Mouse (Mus musculus): ENCODE results near the gene Cisd1. TPM values are rescaled to one million over a fixed set of nuclear protein-coding genes. Genes with fewer than 3 reads are reported as not detected.

Cisd1 gene
- polyA plus RNA-seq, 1 experiment from 2014 or later: 93.7 TPM

DNA sequence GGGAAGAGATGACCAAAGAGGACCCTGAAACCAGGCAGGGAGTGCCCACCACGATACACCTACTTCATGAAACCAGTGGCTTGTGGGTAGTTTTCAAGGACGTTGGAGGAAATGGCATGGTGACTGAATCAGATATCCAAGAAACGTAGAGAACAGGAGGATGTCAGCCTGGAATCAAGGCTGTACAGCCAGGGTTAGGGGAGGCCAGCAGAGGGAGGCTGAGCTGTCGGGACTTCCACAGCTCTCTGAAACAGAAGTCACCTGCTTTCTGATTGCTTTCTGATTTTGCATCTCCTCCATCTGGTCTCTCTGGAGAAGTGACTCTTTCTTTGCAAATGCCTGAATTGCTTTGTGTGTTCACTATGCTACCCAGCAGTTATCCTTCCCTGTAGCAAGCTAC, 53.0 kb downstream of the Cisd1 start:
- peak; percentile 44; the same call in 1 of the 2 replicates for ATAC-seq (ENCODE audit: insufficient read depth)

DNA sequence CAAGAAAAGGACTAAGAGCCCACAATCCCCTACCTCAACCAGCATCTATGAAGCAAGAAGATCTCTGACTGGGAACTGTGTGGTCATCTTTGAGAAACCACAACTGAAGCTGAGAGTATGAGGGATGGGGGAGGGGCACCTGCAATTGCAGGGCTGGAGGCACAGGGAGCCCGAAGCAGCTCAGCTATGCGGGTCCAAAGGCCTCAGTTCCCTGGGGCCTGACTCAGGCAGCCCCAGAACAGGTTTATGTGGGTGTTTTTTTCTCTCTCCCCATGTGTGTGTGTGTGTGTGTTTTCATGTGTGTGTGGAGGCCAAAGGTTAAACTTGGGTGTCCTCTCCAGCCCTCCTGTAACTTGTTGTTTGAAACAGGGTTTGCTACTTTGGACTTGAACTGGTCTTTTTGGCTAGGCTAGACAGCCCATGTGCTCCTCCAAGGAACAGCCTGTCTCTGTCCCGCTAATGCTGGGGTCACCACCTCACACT, 53.5 kb downstream of the Cisd1 start:
- H3K27ac ChIP-seq (ENCODE audit: low read depth): no peak overlapping the region
- DNase-seq (no peak), ATAC-seq (ENCODE audit: insufficient read depth) (no peak)
- no peaks in the 10 kb centered on the region for H3K36me3 ChIP-seq (ENCODE audit: insufficient read depth)
- no peak overlapping the region for H3K9ac ChIP-seq
- WGBS: 27% methylated on average over 3 of the region's 3 CpGs
- H3K4me3 ChIP-seq (ENCODE audit: low read depth, low read length): no peak overlapping the region
- H3K9me3 ChIP-seq (ENCODE audit: low read depth, low read length): no peaks in the 10 kb centered on the region
- no peaks in the 10 kb centered on the region for H3K27me3 ChIP-seq (ENCODE audit: insufficient read depth, low read length)
- H3K4me2 ChIP-seq: no peak overlapping the region
- TF ChIP-seq CTCF (IDR thresholded peaks at IDR 0.05; ENCODE audit: low read depth): no peak
- H3K4me1 ChIP-seq (ENCODE audit: insufficient read depth): no peaks in the 10 kb centered on the region

More for the DNA sequence above, 53.0 kb downstream of the Cisd1 start:
- no peak for TF ChIP-seq CTCF (IDR thresholded peaks at IDR 0.05; ENCODE audit: low read depth)
- Histone ChIP-seq H3K9me3 (ENCODE audit: low read depth, low read length) (no peaks in the 10 kb centered on the region), H3K27me3 (ENCODE audit: insufficient read depth, low read length) (no peaks in the 10 kb centered on the region), H3K4me1 (ENCODE audit: insufficient read depth) (no peaks in the 10 kb centered on the region), H3K4me2 (0 out of 2 replicates have a peak overlapping the region, but pooled peaks have one; percentile 10), H3K36me3 (ENCODE audit: insufficient read depth) (no peaks in the 10 kb centered on the region), H3K9ac (no peak overlapping the region), H3K4me3 (ENCODE audit: low read depth, low read length) (no peak overlapping the region), H3K27ac (ENCODE audit: low read depth) (no peak overlapping the region)
- WGBS: 18% methylated on average over 4 of the region's 4 CpGs
- no peak for DNase-seq

DNA sequence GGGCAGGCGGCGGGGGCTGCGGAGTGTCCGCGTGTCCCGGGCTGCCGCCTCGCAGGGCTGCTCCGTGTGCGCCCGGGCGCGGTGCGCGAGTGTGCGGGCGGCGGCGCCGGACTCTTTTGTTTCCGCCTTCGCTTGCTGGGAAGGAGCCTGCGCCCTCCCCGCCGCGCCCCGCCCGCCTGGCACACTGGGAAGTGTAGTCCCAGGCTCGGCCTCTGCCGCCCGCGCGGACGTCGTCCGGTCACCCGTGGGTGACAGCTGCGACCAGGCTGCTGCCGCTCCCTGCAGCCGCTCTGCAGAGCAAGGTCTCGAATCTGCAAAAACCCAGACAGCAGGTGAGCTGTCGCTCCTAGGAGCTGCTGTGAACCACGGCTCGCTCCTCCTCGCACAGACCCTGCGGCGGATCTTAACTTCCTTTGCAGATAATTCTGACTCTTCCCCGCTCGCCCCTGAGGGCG, 59.6 kb downstream of the Cisd1 start, which contains the start of gene Ube2d1:
Gene Ube2d1, minus strand, starts transcription at position 137 of the 455 bp plus-strand sequence.
- no peaks in the 10 kb centered on the region for H3K9me3 ChIP-seq (ENCODE audit: low read depth, low read length)
- H3K4me3 ChIP-seq (ENCODE audit: low read depth, low read length): peak within 1 kb of the TSS; percentile 93
- ATAC-seq (ENCODE audit: insufficient read depth) (peak; percentile 96), DNase-seq (peak; percentile 90)
- H3K36me3 ChIP-seq (ENCODE audit: insufficient read depth): 0 out of 2 replicates have a peak, but pooled peaks cover 3% of the 10 kb centered on the region
- whole genome bisulfite sequencing: under 1% methylated on average over 46 of the region's 50 CpGs
- TF ChIP-seq CTCF (IDR thresholded peaks at IDR 0.05; ENCODE audit: low read depth): no peak
- peak within 1 kb of the TSS; percentile 75 for H3K4me2 ChIP-seq
- no peaks in the 10 kb centered on the region for H3K27me3 ChIP-seq (ENCODE audit: insufficient read depth, low read length)
- H3K4me1 ChIP-seq (ENCODE audit: insufficient read depth): 0 out of 2 replicates have a peak, but pooled peaks cover 4% of the 10 kb centered on the region
- H3K27ac ChIP-seq (ENCODE audit: low read depth): peak within 1 kb of the TSS; percentile 50; the same call in 1 of the 2 replicates
- peak within 1 kb of the TSS; percentile 91 for H3K9ac ChIP-seq

DNA sequence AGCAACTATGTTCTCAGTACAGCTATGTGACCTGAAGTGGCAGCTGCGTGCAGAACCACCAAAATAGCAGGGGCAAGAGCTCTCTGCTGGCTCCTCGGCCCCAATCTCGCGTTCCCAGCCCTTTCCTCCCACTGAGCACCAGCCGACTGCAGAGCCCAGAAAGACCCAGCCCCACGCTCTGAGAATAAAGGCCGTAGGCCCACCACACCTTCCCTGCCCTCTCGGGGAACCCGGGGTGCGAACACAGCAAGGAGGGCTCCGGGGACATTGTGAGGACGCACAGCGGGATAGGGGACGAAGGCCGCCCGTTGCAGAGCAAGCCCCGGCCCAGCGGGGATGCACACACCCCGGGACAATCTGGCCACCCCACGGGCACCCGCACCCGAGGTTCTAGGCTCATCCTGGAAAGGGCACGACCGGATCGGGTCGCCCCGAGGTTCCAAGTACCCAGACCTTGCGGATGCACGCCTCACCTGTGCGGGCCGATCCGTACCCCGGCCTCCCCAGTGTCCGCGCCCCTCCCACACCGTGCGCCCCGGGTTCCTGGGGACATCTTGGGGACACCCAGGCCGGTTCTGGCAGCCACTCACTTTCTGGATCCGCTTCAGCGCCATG, 60.1 kb downstream of the Cisd1 start:
- H3K36me3 ChIP-seq (ENCODE audit: insufficient read depth): 0 out of 2 replicates have a peak, but pooled peaks cover 3% of the 10 kb centered on the region
- peak overlapping the region; percentile 75 for H3K4me2 ChIP-seq
- peak overlapping the region; percentile 93 for H3K4me3 ChIP-seq (ENCODE audit: low read depth, low read length)
- H3K4me1 ChIP-seq (ENCODE audit: insufficient read depth): 0 out of 2 replicates have a peak, but pooled peaks cover 4% of the 10 kb centered on the region
- ATAC-seq (ENCODE audit: insufficient read depth) (peak; percentile 83), DNase-seq (peak; percentile 57)
- under 1% methylated on average over 41 of the region's 41 CpGs for WGBS
- no peaks in the 10 kb centered on the region for H3K27me3 ChIP-seq (ENCODE audit: insufficient read depth, low read length)
- TF ChIP-seq CTCF (IDR thresholded peaks at IDR 0.05; ENCODE audit: low read depth): no peak
- peak overlapping the region; percentile 50; the same call in 1 of the 2 replicates for H3K27ac ChIP-seq (ENCODE audit: low read depth)
- H3K9ac ChIP-seq: peak overlapping the region; percentile 91
- no peaks in the 10 kb centered on the region for H3K9me3 ChIP-seq (ENCODE audit: low read depth, low read length)

DNA sequence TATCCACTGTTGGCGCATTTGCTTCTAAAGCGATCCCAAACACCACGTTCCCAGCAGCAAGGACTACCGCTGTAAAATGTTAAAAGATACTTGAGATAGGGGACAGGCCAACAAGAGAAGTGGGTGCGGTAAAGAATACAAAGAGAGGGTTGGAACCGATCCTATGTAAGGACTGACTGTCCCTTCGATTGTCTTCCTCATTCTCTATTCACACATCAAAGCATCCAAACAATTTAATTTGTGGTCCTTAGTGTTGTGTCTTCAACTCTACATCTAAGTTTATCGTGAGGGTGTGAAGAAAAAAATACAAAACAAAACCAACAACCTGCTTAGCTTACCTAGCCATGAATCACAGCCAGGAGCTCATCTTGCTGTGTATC, 60.6 kb downstream of the Cisd1 start:
- ATAC-seq (ENCODE audit: insufficient read depth): no peak
- H3K9ac ChIP-seq: peak overlapping the region; percentile 91
- 7% methylated on average over 8 of the region's 8 CpGs for WGBS

More for the DNA sequence above, 60.6 kb downstream of the Cisd1 start:
- H3K36me3 ChIP-seq (ENCODE audit: insufficient read depth): 0 out of 2 replicates have a peak, but pooled peaks cover 3% of the 10 kb centered on the region
- no peak for DNase-seq
- H3K27ac ChIP-seq (ENCODE audit: low read depth): no peak overlapping the region
- H3K9me3 ChIP-seq (ENCODE audit: low read depth, low read length): no peaks in the 10 kb centered on the region
- 0 out of 2 replicates have a peak, but pooled peaks cover 4% of the 10 kb centered on the region for H3K4me1 ChIP-seq (ENCODE audit: insufficient read depth)
- H3K4me3 ChIP-seq (ENCODE audit: low read depth, low read length): peak overlapping the region; percentile 93
- peak overlapping the region; percentile 75 for H3K4me2 ChIP-seq
- H3K27me3 ChIP-seq (ENCODE audit: insufficient read depth, low read length): no peaks in the 10 kb centered on the region
- TF ChIP-seq CTCF (IDR thresholded peaks at IDR 0.05; ENCODE audit: low read depth): no peak

Other genes with a start within 250 kb of the Cisd1 start
- gene Bicc1, start 185.3 kb downstream of the Cisd1 start, polyA plus RNA-seq (2014; fragmentation: Nextera tagmentation; extraction: Ambion mirVana): 26.4 and 27.9 TPM in 2 replicates
- 71.3 and 71.7 TPM in 2 replicates for gene Tfam, start 106.7 kb downstream of the Cisd1 start, polyA plus RNA-seq (2014; fragmentation: Nextera tagmentation; extraction: Ambion mirVana)
- 71.6 and 74.1 TPM in 2 replicates for gene Ube2d1, start 59.7 kb downstream of the Cisd1 start, polyA plus RNA-seq (2014; fragmentation: Nextera tagmentation; extraction: Ambion mirVana)
- 16.0 and 17.2 TPM in 2 replicates for gene Ipmk, start 2.8 kb upstream of the Cisd1 start, polyA plus RNA-seq (2014; fragmentation: Nextera tagmentation; extraction: Ambion mirVana)

Data from lung, embryonic 14.5 days (tissue).